Mouse (Mus musculus): ENCODE results near the gene Bcl2l13. TPM values are rescaled to one million over a fixed set of nuclear protein-coding genes. Genes with fewer than 3 reads are reported as not detected.

The Bcl2l13 gene
- polyA plus RNA-seq, 1 experiment from 2014 or later, result 27.6 TPM

Small RNA genes within 50 kb of the gene (microRNA-seq; reads per million reads assigned to microRNA genes)
- gene Gm25193, result not detected

Other genes starting within 250 kb of the Bcl2l13 start
- 1.9 and 2.0 TPM in 2 replicates for gene Cecr2, start 169.8 kb upstream of the Bcl2l13 start, polyA plus RNA-seq (2014; fragmentation: Nextera tagmentation; extraction: Ambion mirVana)
- 0.09 TPM in 2 replicates for gene Slc25a18, start 62.6 kb upstream of the Bcl2l13 start, polyA plus RNA-seq (2014; fragmentation: Nextera tagmentation; extraction: Ambion mirVana)
- 116 and 117 TPM in 2 replicates for gene Atp6v1e1, start 13.4 kb upstream of the Bcl2l13 start, polyA plus RNA-seq (2014; fragmentation: Nextera tagmentation; extraction: Ambion mirVana)
- gene Bid, start 80.6 kb downstream of the Bcl2l13 start, polyA plus RNA-seq (2014; fragmentation: Nextera tagmentation; extraction: Ambion mirVana), result 25.1 and 26.5 TPM in 2 replicates

Data from intestine, embryonic 14.5 days (tissue).